Mouse (Mus musculus) frontal cortex, postnatal 25 days (tissue): ENCODE data around the gene Cacng1.

ENCODE experiments used
- DNase-seq, 2 experiments: peaks; one replicate each; pipeline ENCODE4 v3.0.0; 2022; ENCODE audit warnings: low spot score in 2 of 2

Cacng1 gene

DNA sequence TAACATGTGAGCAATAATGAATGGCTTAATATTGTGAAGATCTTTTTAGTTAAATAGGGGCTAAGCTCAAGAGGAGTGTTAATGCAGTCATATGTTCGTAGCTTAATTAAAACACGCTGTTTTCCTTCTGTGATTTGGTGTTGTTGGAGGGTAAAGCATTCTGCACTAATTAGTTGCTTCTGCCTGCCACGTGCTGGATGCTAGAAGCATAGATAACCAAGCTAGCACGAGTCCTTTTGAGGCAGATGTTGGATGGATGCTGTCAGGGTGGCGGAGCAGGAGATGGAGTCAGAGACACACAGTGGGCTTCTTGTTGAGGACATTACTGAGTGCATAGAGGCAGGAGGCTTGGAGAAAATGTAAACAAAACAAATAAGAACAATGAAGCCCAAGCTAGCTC lies 59.2 kb downstream of the Cacng1 start:
- no peak for DNase-seq

DNA sequence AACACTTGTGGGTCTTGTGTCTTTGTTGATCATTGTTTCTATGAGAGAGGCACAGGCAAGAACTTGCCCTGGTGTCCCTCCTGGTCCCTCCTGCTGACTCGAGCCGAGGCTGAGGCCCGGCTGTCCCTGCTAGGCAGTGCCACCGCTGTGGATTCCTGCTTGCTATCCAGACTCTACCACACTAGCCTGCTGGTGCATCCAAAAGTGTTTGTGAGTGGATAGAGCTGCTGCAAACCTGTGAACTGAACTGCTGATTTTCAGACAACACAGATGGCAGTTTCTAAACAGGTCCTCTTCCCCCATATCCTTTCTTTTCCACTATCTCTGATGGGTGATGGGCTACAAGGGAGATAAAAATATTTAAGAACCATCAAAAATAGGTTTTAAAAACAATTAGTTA lies 60.8 kb downstream of the Cacng1 start:
- DNase-seq, result no peak
